Mouse (Mus musculus) MEL (cell line): ENCODE results near the gene Ank2. TPM values are rescaled to one million over a fixed set of nuclear protein-coding genes. Genes with fewer than 3 reads are reported as not detected.
A peak's percentile ranks its signal among the peaks of the same experiment; 100 is the strongest.

Experiments
- DNase-seq: peaks from one replicate; pipeline ENCODE4 v3.0.0; 2011; ENCODE audit warnings: low read depth, low spot score
- H3K27ac ChIP-seq: 2 replicates; pipeline ENCODE4 v1.5.1; 2012; ENCODE audit warnings: low read depth, mild to moderate bottlenecking, control low read depth, low read length, moderate library complexity; ENCODE audit not compliant: control insufficient read depth
- H3K27me3 ChIP-seq, 2 experiments: fragments of 150-350 bp in 1 of 2; sonication (generic) in 1 of 2; 2 replicates each; pipeline ENCODE4 v1.6.1; 2012; ENCODE audit warnings: low read length in 2 of 2, mild to moderate bottlenecking in 2 of 2, improper control_type of control experiment in 1 of 2, moderate library complexity in 1 of 2; ENCODE audit not compliant: insufficient read depth in 2 of 2, control insufficient read depth in 1 of 2
- H3K36me3 ChIP-seq, 2 experiments: 2 replicates each; pipeline ENCODE4 v1.6.1; 2012 to 2014; ENCODE audit warnings: low read length in 2 of 2, improper control_type of control experiment in 1 of 2, inconsistent platforms in 1 of 2, mild to moderate bottlenecking in 1 of 2; ENCODE audit not compliant: insufficient read depth in 2 of 2, control insufficient read depth in 1 of 2
- H3K4me1 ChIP-seq, 2 experiments: fragments of 150-350 bp in 1 of 2; sonication (generic) in 1 of 2; 2 replicates each; pipeline ENCODE4 v1.6.1; 2012; ENCODE audit warnings: low read length in 2 of 2, improper control_type of control experiment in 1 of 2, mild to moderate bottlenecking in 1 of 2; ENCODE audit not compliant: insufficient read depth in 2 of 2, control insufficient read depth in 1 of 2
- H3K4me3 ChIP-seq, 2 experiments: fragments of 150-350 bp in 1 of 2; sonication (generic) in 1 of 2; 2 replicates each; pipeline ENCODE4 v1.5.1; 2012; ENCODE audit warnings: low read depth in 2 of 2, low read length in 2 of 2, mild to moderate bottlenecking in 2 of 2, moderate library complexity in 2 of 2, control low read depth in 1 of 2, improper control_type of control experiment in 1 of 2; ENCODE audit not compliant: control insufficient read depth in 1 of 2, insufficient read depth in 1 of 2
- H3K79me2 ChIP-seq: 2 replicates; pipeline ENCODE4 v1.6.1; 2012; ENCODE audit warnings: mild to moderate bottlenecking, low read length, moderate library complexity; ENCODE audit not compliant: control insufficient read depth, poor library complexity, insufficient read depth
- H3K9ac ChIP-seq: 2 replicates; pipeline ENCODE4 v1.6.1; 2012; ENCODE audit warnings: low read depth, mild to moderate bottlenecking, control low read depth, low read length, moderate library complexity; ENCODE audit not compliant: control insufficient read depth, poor library complexity, severe bottlenecking
- H3K9me3 ChIP-seq: fragments of 150-350 bp; sonication (generic); replicated peaks from 2 replicates; pipeline ENCODE4 v1.6.1; 2012; ENCODE audit warnings: mild to moderate bottlenecking, low read length, improper control_type of control experiment, moderate library complexity; ENCODE audit not compliant: insufficient read depth
- CTCF ChIP-seq, 3 experiments: IDR thresholded peaks in 2 of 3; conservative IDR thresholded peaks in 1 of 3; 2 replicates each; pipeline ENCODE4 v1.5.1; 2011 to 2012; ENCODE audit warnings: low read length in 3 of 3, low read depth in 2 of 3, mild to moderate bottlenecking in 2 of 3, improper control_type of control experiment in 1 of 3, inconsistent platforms in 1 of 3, mixed read lengths in 1 of 3, moderate library complexity in 1 of 3; ENCODE audit not compliant: control insufficient read depth in 1 of 3, insufficient read depth in 1 of 3, poor library complexity in 1 of 3, severe bottlenecking in 1 of 3
- E2F4 ChIP-seq: IDR thresholded peaks from 2 replicates; pipeline ENCODE4 v1.6.1; 2011; ENCODE audit warnings: low read depth, low read length, improper control_type of control experiment, borderline replicate concordance
- EP300 ChIP-seq, 2 experiments: IDR thresholded peaks; 2 replicates each; pipeline ENCODE4 v1.6.1; 2011; ENCODE audit warnings: improper control_type of control experiment in 2 of 2, low read length in 2 of 2, low read depth in 1 of 2, mild to moderate bottlenecking in 1 of 2
- ETS1 ChIP-seq: IDR thresholded peaks from 2 replicates; pipeline ENCODE4 v1.6.1; 2012; ENCODE audit warnings: low read depth, mild to moderate bottlenecking, inconsistent platforms, low read length, improper control_type of control experiment, moderate library complexity
- GABPA ChIP-seq: IDR thresholded peaks from 2 replicates; pipeline ENCODE4 v1.6.1; 2012; ENCODE audit warnings: low read depth, mild to moderate bottlenecking, inconsistent platforms, low read length, improper control_type of control experiment, moderate library complexity
- GATA1 ChIP-seq: IDR thresholded peaks from 2 replicates; pipeline ENCODE4 v1.6.1; 2011; ENCODE audit warnings: low read depth, low read length, improper control_type of control experiment
- KAT2A ChIP-seq: conservative IDR thresholded peaks from 2 replicates; pipeline ENCODE4 v1.6.1; 2012; ENCODE audit warnings: low read depth, low read length, improper control_type of control experiment, inconsistent platforms
- MAX ChIP-seq: IDR thresholded peaks from 2 replicates; pipeline ENCODE4 v1.6.1; 2011; ENCODE audit warnings: low read length, improper control_type of control experiment
- MEF2A ChIP-seq: IDR thresholded peaks from 2 replicates; pipeline ENCODE4 v1.6.1; 2014; ENCODE audit warnings: low read depth, mild to moderate bottlenecking, inconsistent platforms, low read length, improper control_type of control experiment; ENCODE audit not compliant: poor library complexity, insufficient replicate concordance, severe bottlenecking; ENCODE audit errors: extremely low read depth
- MYB ChIP-seq: IDR thresholded peaks from 2 replicates; pipeline ENCODE4 v1.6.1; 2011; ENCODE audit warnings: mild to moderate bottlenecking, low read depth, low read length, improper control_type of control experiment
- POLR2AphosphoS2 ChIP-seq: IDR thresholded peaks from 2 replicates; pipeline ENCODE4 v1.6.1; 2011; ENCODE audit warnings: low read length, improper control_type of control experiment
- RAD21 ChIP-seq: IDR thresholded peaks from 2 replicates; pipeline ENCODE4 v1.6.1; 2011; ENCODE audit warnings: mild to moderate bottlenecking, low read depth, low read length, improper control_type of control experiment
- TAL1 ChIP-seq: IDR thresholded peaks from 2 replicates; pipeline ENCODE4 v1.6.1; 2012; ENCODE audit warnings: mild to moderate bottlenecking, inconsistent platforms, low read length, moderate library complexity, mixed read lengths
- TCF12 ChIP-seq: IDR thresholded peaks from 2 replicates; pipeline ENCODE4 v1.6.1; 2014; ENCODE audit warnings: low read depth, mild to moderate bottlenecking, inconsistent platforms, low read length, improper control_type of control experiment, moderate library complexity
- ZKSCAN1 ChIP-seq: IDR thresholded peaks from 2 replicates; pipeline ENCODE4 v1.6.1; 2012; ENCODE audit warnings: low read depth, mild to moderate bottlenecking, inconsistent platforms, low read length, improper control_type of control experiment, moderate library complexity
- polyA plus RNA-seq, 2 experiments: library from polyadenylated mRNA; stranded (reverse) in 1 of 2; unstranded in 1 of 2; fragments of >175 nt in 1 of 2; fragments of >200 nt in 1 of 2; gene quantifications; 2 replicates each; pipeline versions ENCODE4 v1.2.1 to v1.2.4; 2012; ENCODE audit warnings: low replicate concordance in 2 of 2, low read depth in 1 of 2; ENCODE audit not compliant: insufficient read length in 2 of 2, insufficient read depth in 1 of 2, missing spikeins in 1 of 2
- total RNA-seq: library from RNA; depleted of rRNA; stranded (reverse); fragments of 300-350 nt; gene quantifications from 2 replicates; pipeline ENCODE4 v1.2.3, GENCODE M21; 2012

Gene Ank2
- total and polyA plus RNA-seq, 3 experiments, result 2.7 to 4.5 TPM; not detected in 1

GRCm38 (mm10) chr3:127468569-127468968, 30.6 kb downstream of the Ank2 start:
- Histone ChIP-seq H3K27ac (peak overlapping the region; percentile 67), H3K36me3 (peaks cover 0 to 14% of the 10 kb centered on the region in 2 experiments; a peak in 2 of 4 replicates), H3K27me3 (no peaks in the 10 kb centered on the region), H3K4me3 (peak overlapping the region; percentile 6 to 30; a peak in 3 of 4 replicates), H3K9ac (peak overlapping the region; percentile 13), H3K4me1 (peaks cover 7 to 15% of the 10 kb centered on the region in 2 experiments; a peak in 3 of 4 replicates), H3K9me3 (no peaks in the 10 kb centered on the region), H3K79me2 (no peaks in the 10 kb centered on the region)
- peak; percentile 78 for TF ChIP-seq GATA1
- peak; percentile 55 for TF ChIP-seq ETS1
- TF ChIP-seq MEF2A, result peak; percentile 87; the same call in 1 of the 2 replicates
- TF ChIP-seq TAL1, result peak; percentile 71
- peak; percentile 70 to 84 for TF ChIP-seq EP300 (IDR thresholded peaks at IDR 0.05; ENCODE audit: low read depth in 1 of 2, low read length in 2 of 2)
- no peak for TF ChIP-seq RAD21
- TF ChIP-seq MYB, result peak; percentile 16; the same call in 1 of the 2 replicates
- no peak for TF ChIP-seq CTCF (IDR thresholded peaks at IDR 0.05 in 2 of 3, conservative IDR thresholded peaks at IDR 0.05 in 1 of 3; ENCODE audit: control insufficient read depth in 1 of 3, insufficient read depth in 1 of 3, low read depth in 2 of 3, low read length in 3 of 3, poor library complexity in 1 of 3, severe bottlenecking in 1 of 3)
- peak; percentile 84; the same call in 1 of the 2 replicates for TF ChIP-seq TCF12
- DNase-seq, result peak; percentile 77

- H3K79me2 ChIP-seq, result no peaks in the 10 kb centered on the region
- H3K27me3 ChIP-seq, result no peaks in the 10 kb centered on the region
- DNase-seq, result no peak
- no peak overlapping the region for H3K27ac ChIP-seq
- TF ChIP-seq GABPA (no peak), KAT2A (no peak), POLR2AphosphoS2 (no peak), ZKSCAN1 (no peak), RAD21 (no peak), E2F4 (no peak), MEF2A (no peak), TAL1 (no peak), MAX (no peak)
- H3K9me3 ChIP-seq, result no peaks in the 10 kb centered on the region
- peaks cover 25 to 28% of the 10 kb centered on the region in 2 experiments for H3K4me1 ChIP-seq
- peaks cover 0 to 22% of the 10 kb centered on the region in 2 experiments; a peak in 2 of 4 replicates for H3K36me3 ChIP-seq
- no peak overlapping the region for H3K4me3 ChIP-seq
- no peak overlapping the region for H3K9ac ChIP-seq
Measured at GRCm38 (mm10) chr3:127463816-127464480, 35.2 kb downstream of the Ank2 start.
